Mouse (Mus musculus) stomach, embryonic 14.5 days (tissue): ENCODE data around the gene Slco4a1. TPM values are rescaled to one million over a fixed set of nuclear protein-coding genes. Genes with fewer than 3 reads are reported as not detected.

Source experiments
- ATAC-seq: fragments of 200-750 bp; cut with Nextera tagmentation; 2 replicates; pipeline ENCODE4 v1.8.0; 2017; ENCODE audit warnings: low read depth, moderate TSS enrichment; ENCODE audit not compliant: insufficient number of reproducible peaks, insufficient read depth, low FRiP score
- H3K27ac ChIP-seq: fragments of 300-500 bp; sonication (generic); 2 replicates; pipeline ENCODE4 v1.5.1; 2014; ENCODE audit warnings: mild to moderate bottlenecking, low read length, moderate library complexity, mixed read lengths
- H3K27me3 ChIP-seq: fragments of 300-500 bp; sonication (generic); 2 replicates; pipeline ENCODE4 v1.6.1; 2014; ENCODE audit warnings: low read length, control low read depth, mixed read lengths; ENCODE audit not compliant: control insufficient read depth, insufficient read depth
- H3K36me3 ChIP-seq: fragments of 300-500 bp; sonication (generic); 2 replicates; pipeline ENCODE4 v1.6.1; 2014; ENCODE audit warnings: mild to moderate bottlenecking, control low read depth, low read length, moderate library complexity, mixed read lengths; ENCODE audit not compliant: control insufficient read depth, insufficient read depth
- H3K4me1 ChIP-seq: fragments of 300-500 bp; sonication (generic); 2 replicates; pipeline ENCODE4 v1.6.1; 2014; ENCODE audit warnings: low read length, control low read depth, mixed read lengths; ENCODE audit not compliant: control insufficient read depth, insufficient read depth
- H3K4me2 ChIP-seq: fragments of 300-500 bp; sonication (generic); replicated peaks from 2 replicates; pipeline ENCODE4 v1.6.1; 2014; ENCODE audit warnings: low read depth, low read length, control low read depth
- H3K4me3 ChIP-seq: fragments of 300-500 bp; sonication (generic); 2 replicates; pipeline ENCODE4 v1.5.1; 2014; ENCODE audit warnings: low read depth, low read length, control low read depth
- H3K9ac ChIP-seq: fragments of 300-500 bp; sonication (generic); replicated peaks from 2 replicates; pipeline ENCODE4 v1.6.1; 2014; ENCODE audit warnings: low read depth, mild to moderate bottlenecking, control low read depth, low read length, moderate library complexity, mixed read lengths
- H3K9me3 ChIP-seq: fragments of 300-500 bp; sonication (generic); 2 replicates; pipeline ENCODE4 v1.6.1; 2016; ENCODE audit warnings: low read depth, low read length, control low read depth; ENCODE audit not compliant: control insufficient read depth
- WGBS: fragments of 180-500 bp; shearing (Covaris S2); extraction: QIAGEN DNeasy Blood & Tissue Kit; methylation state at CpG from one replicate; pipeline ENCODE4 v1.1.7; 2014; 5-methylcytosine and 5-hydroxymethylcytosine counted together
- polyA plus RNA-seq: library from polyadenylated mRNA; unstranded; fragments of >200 nt; fragmentation: Nextera tagmentation; extraction: Ambion mirVana; gene quantifications from 2 replicates; pipeline ENCODE4 v1.2.1, GENCODE M21; 2014

Slco4a1 gene
- polyA plus RNA-seq, 1 experiment from 2014 or later = 3.4 TPM

GRCm38 (mm10) chr2:180472306-180473079 lies 16.4 kb downstream of the Slco4a1 start:
- H3K4me3 ChIP-seq = no peak overlapping the region
- WGBS = 7% methylated on average over 21 of the region's 21 CpGs
- H3K4me1 ChIP-seq = no peaks in the 10 kb centered on the region
- H3K27me3 ChIP-seq = no peaks in the 10 kb centered on the region
- no peak overlapping the region for H3K4me2 ChIP-seq
- H3K9me3 ChIP-seq = no peaks in the 10 kb centered on the region
- no peak overlapping the region for H3K9ac ChIP-seq
- H3K36me3 ChIP-seq = no peaks in the 10 kb centered on the region
- peak; percentile 39 for ATAC-seq
- no peak overlapping the region for H3K27ac ChIP-seq

- Histone ChIP-seq H3K9ac (no peak overlapping the region), H3K27ac (no peak overlapping the region), H3K36me3 (no peaks in the 10 kb centered on the region), H3K4me3 (no peak overlapping the region), H3K9me3 (no peaks in the 10 kb centered on the region), H3K4me2 (no peak overlapping the region), H3K27me3 (no peaks in the 10 kb centered on the region), H3K4me1 (no peaks in the 10 kb centered on the region)
- whole genome bisulfite sequencing = 29% methylated on average over 7 of the region's 7 CpGs
- ATAC-seq = peak; percentile 66; the same call in 1 of the 2 replicates
Measured at GRCm38 (mm10) chr2:180473080-180473440, 17.0 kb downstream of the Slco4a1 start.

- Histone ChIP-seq H3K36me3 (no peaks in the 10 kb centered on the region), H3K9ac (no peak overlapping the region), H3K27ac (no peak overlapping the region), H3K4me1 (no peaks in the 10 kb centered on the region), H3K27me3 (no peaks in the 10 kb centered on the region), H3K4me3 (no peak overlapping the region), H3K9me3 (no peaks in the 10 kb centered on the region), H3K4me2 (no peak overlapping the region)
- no peak for ATAC-seq
- 95% methylated on average over 3 of the region's 3 CpGs for WGBS
Measured at GRCm38 (mm10) chr2:180474864-180475263, 18.8 kb downstream of the Slco4a1 start.

GRCm38 (mm10) chr2:180482274-180482673 lies 26.2 kb downstream of the Slco4a1 start:
- Histone ChIP-seq H3K4me2 (no peak overlapping the region), H3K27ac (no peak overlapping the region)

GRCm38 (mm10) chr2:180484882-180485281 lies 28.8 kb downstream of the Slco4a1 start:
- H3K27ac ChIP-seq = no peak overlapping the region
- H3K4me2 ChIP-seq = no peak overlapping the region
- no peak overlapping the region for H3K4me3 ChIP-seq
- no peak overlapping the region for H3K9ac ChIP-seq
- no peaks in the 10 kb centered on the region for H3K9me3 ChIP-seq
- ATAC-seq = no peak
- no peaks in the 10 kb centered on the region for H3K4me1 ChIP-seq
- H3K36me3 ChIP-seq = no peaks in the 10 kb centered on the region
- H3K27me3 ChIP-seq = no peaks in the 10 kb centered on the region; the same call in 1 of the 2 replicates
- WGBS = 61% methylated on average over 4 of the region's 4 CpGs

More at GRCm38 (mm10) chr2:180482274-180482673, 26.2 kb downstream of the Slco4a1 start:
- Histone ChIP-seq H3K27me3 (no peaks in the 10 kb centered on the region; the same call in 1 of the 2 replicates), H3K4me1 (no peaks in the 10 kb centered on the region), H3K9ac (no peak overlapping the region), H3K9me3 (no peaks in the 10 kb centered on the region), H3K4me3 (no peak overlapping the region), H3K36me3 (no peaks in the 10 kb centered on the region)
- 15% methylated on average over 16 of the region's 16 CpGs for WGBS
- ATAC-seq = no peak

GRCm38 (mm10) chr2:180485306-180485705 lies 29.3 kb downstream of the Slco4a1 start:
- no peaks in the 10 kb centered on the region for H3K36me3 ChIP-seq
- ATAC-seq = no peak
- no peak overlapping the region for H3K27ac ChIP-seq
- no peak overlapping the region for H3K9ac ChIP-seq
- no peaks in the 10 kb centered on the region for H3K9me3 ChIP-seq
- H3K4me3 ChIP-seq = no peak overlapping the region
- no peaks in the 10 kb centered on the region; the same call in 1 of the 2 replicates for H3K27me3 ChIP-seq
- 75% methylated on average over 3 of the region's 3 CpGs for WGBS
- no peak overlapping the region for H3K4me2 ChIP-seq
- no peaks in the 10 kb centered on the region for H3K4me1 ChIP-seq

- WGBS = 19% methylated on average over 17 of the region's 17 CpGs
- H3K4me1 ChIP-seq = no peaks in the 10 kb centered on the region
- no peaks in the 10 kb centered on the region for H3K9me3 ChIP-seq
- no peaks in the 10 kb centered on the region for H3K36me3 ChIP-seq
- no peak overlapping the region for H3K4me2 ChIP-seq
- no peak overlapping the region for H3K27ac ChIP-seq
- H3K9ac ChIP-seq = no peak overlapping the region
- peaks cover 5% of the 10 kb centered on the region; the same call in 1 of the 2 replicates for H3K27me3 ChIP-seq
- no peak for ATAC-seq
- H3K4me3 ChIP-seq = no peak overlapping the region
Measured at GRCm38 (mm10) chr2:180488210-180488751, 32.2 kb downstream of the Slco4a1 start.

- no peaks in the 10 kb centered on the region for H3K9me3 ChIP-seq
- peaks cover 12% of the 10 kb centered on the region for H3K4me1 ChIP-seq
- H3K4me2 ChIP-seq = no peak overlapping the region
- 62% methylated on average over 8 of the region's 8 CpGs for WGBS
- H3K4me3 ChIP-seq = no peak overlapping the region
- H3K36me3 ChIP-seq = no peaks in the 10 kb centered on the region
- H3K9ac ChIP-seq = no peak overlapping the region
- no peak for ATAC-seq
- peaks cover 15% of the 10 kb centered on the region; the same call in 1 of the 2 replicates for H3K27me3 ChIP-seq
- no peak overlapping the region for H3K27ac ChIP-seq
Measured at GRCm38 (mm10) chr2:180495906-180496305, 39.9 kb downstream of the Slco4a1 start.
